Mouse (Mus musculus) erythroblast, adult 5-6 weeks (primary cell): Measurements from ENCODE around the gene Paqr3. TPM values are rescaled to one million over a fixed set of nuclear protein-coding genes. Genes with fewer than 3 reads are reported as not detected.

Experiments used
- total RNA-seq, 2 experiments: library from RNA; stranded (forward) in 1 of 2; stranded (reverse) in 1 of 2; fragments of 150-400 nt in 1 of 2; fragments of 200-764, 138-1000 nt in 1 of 2; gene quantifications; 2 replicates each; pipeline versions ENCODE4 v1.2.3 to v1.2.4; 2015 to 2017; ENCODE audit warnings: low replicate concordance in 2 of 2

Paqr3 gene
- total RNA-seq, 2 experiments from 2014 or later: 3.6 to 3.7 TPM

Other genes with a start within 250 kb of the Paqr3 start
- 268 and 286 TPM in 2 replicates for gene Bmp2k, start 113.9 kb downstream of the Paqr3 start, total RNA-seq (2015; ENCODE audit: low replicate concordance)
- 270 and 271 TPM in 2 replicates for gene Bmp2k, start 113.9 kb downstream of the Paqr3 start, total RNA-seq (2017; ENCODE audit: low replicate concordance)